Mouse (Mus musculus) bone marrow, adult 2 months (tissue): ENCODE measurements around the gene Ahsa1.

Experiments
- CTCF ChIP-seq: fragments of 200-500 bp; IDR thresholded peaks from 2 replicates; pipeline ENCODE4 v1.5.1; 2011; ENCODE audit warnings: low read length, control low read depth; ENCODE audit not compliant: control insufficient read depth, insufficient read depth
- POLR2A ChIP-seq: fragments of 200-500 bp; IDR thresholded peaks from 2 replicates; pipeline ENCODE4 v1.6.1; 2011; ENCODE audit warnings: low read depth, mild to moderate bottlenecking, control low read depth, low read length, borderline replicate concordance; ENCODE audit not compliant: control insufficient read depth

GRCm38 (mm10) chr12:87300441-87300690 is 34.1 kb downstream of the Ahsa1 start:
- TF ChIP-seq CTCF (0 out of 2 replicates have a peak, but pooled peaks have one; percentile 8), POLR2A (no peak)
